Mouse (Mus musculus) heart, adult 2 months (tissue): ENCODE measurements around the gene Gm5294. TPM values are rescaled to one million over a fixed set of nuclear protein-coding genes. Genes with fewer than 3 reads are reported as not detected.
A peak's percentile ranks its signal among the peaks of the same experiment; 100 is the strongest.

ENCODE experiments used
- DNase-seq, 2 experiments: peaks; one replicate each; pipeline ENCODE4 v3.0.0; 2021
- H3K27ac ChIP-seq: fragments of 200-600 bp; 2 replicates; pipeline ENCODE4 v1.8.1; 2022
- H3K27me3 ChIP-seq: fragments of 200-500 bp; 2 replicates; pipeline ENCODE4 v1.6.1; 2012; ENCODE audit warnings: mild to moderate bottlenecking, low read length, inconsistent platforms, mixed read lengths; ENCODE audit not compliant: control insufficient read depth, insufficient read depth
- H3K36me3 ChIP-seq: fragments of 200-500 bp; 2 replicates; pipeline ENCODE4 v1.6.1; 2012; ENCODE audit warnings: low read length, inconsistent platforms; ENCODE audit not compliant: control insufficient read depth, insufficient read depth
- H3K4me1 ChIP-seq: fragments of 200-500 bp; 2 replicates; pipeline ENCODE4 v1.6.1; 2011; ENCODE audit warnings: low read length; ENCODE audit not compliant: control insufficient read depth, insufficient read depth
- H3K4me3 ChIP-seq: fragments of 200-600 bp; 2 replicates; pipeline ENCODE4 v1.8.1; 2022
- H3K79me2 ChIP-seq: fragments of 200-500 bp; replicated peaks from 2 replicates; pipeline ENCODE4 v1.6.1; 2012; ENCODE audit warnings: mild to moderate bottlenecking, inconsistent platforms, low read length, moderate library complexity, mixed read lengths; ENCODE audit not compliant: control insufficient read depth, insufficient read depth
- H3K9ac ChIP-seq: fragments of 200-500 bp; 2 replicates; pipeline ENCODE4 v1.6.1; 2012; ENCODE audit warnings: low read depth, mild to moderate bottlenecking, control low read depth, inconsistent platforms, low read length, mixed read lengths
- CTCF ChIP-seq: fragments of 200-600 bp; IDR thresholded peaks from 2 replicates; pipeline ENCODE4 v1.8.1; 2022; ENCODE audit warnings: antibody characterized with exemption, mild to moderate bottlenecking, moderate library complexity
- EP300 ChIP-seq: fragments of 200-500 bp; IDR thresholded peaks from 2 replicates; pipeline ENCODE4 v1.6.1; 2011; ENCODE audit warnings: low read depth, low read length, control low read depth; ENCODE audit not compliant: insufficient read depth
- POLR2A ChIP-seq: fragments of 200-500 bp; IDR thresholded peaks from 2 replicates; pipeline ENCODE4 v1.6.1; 2011; ENCODE audit warnings: mild to moderate bottlenecking, low read depth, low read length, control low read depth; ENCODE audit not compliant: insufficient read depth
- WGBS: fragments of 180-500 bp; shearing (Covaris S2); methylation state at CpG from one replicate; pipeline ENCODE4 v1.1.7; 2018; 5-methylcytosine and 5-hydroxymethylcytosine counted together
- intact Hi-C: fragments of 180-260 bp; cut with DNase I; formaldehyde crosslinking; loops from one replicate; pipeline ENCODE4 v1.15.1; 2025
- polyA plus RNA-seq: library from polyadenylated mRNA; depleted of rRNA; stranded (reverse); fragments of >200 nt; gene quantifications from 2 replicates; pipeline ENCODE4 v1.2.3, GENCODE M21; 2012
- total RNA-seq, 2 experiments: library from RNA; stranded (reverse); gene quantifications; 2 replicates each; pipeline ENCODE4 v1.2.3; 2021

The Gm5294 gene
- total and polyA plus RNA-seq, 3 experiments: not detected

DNA sequence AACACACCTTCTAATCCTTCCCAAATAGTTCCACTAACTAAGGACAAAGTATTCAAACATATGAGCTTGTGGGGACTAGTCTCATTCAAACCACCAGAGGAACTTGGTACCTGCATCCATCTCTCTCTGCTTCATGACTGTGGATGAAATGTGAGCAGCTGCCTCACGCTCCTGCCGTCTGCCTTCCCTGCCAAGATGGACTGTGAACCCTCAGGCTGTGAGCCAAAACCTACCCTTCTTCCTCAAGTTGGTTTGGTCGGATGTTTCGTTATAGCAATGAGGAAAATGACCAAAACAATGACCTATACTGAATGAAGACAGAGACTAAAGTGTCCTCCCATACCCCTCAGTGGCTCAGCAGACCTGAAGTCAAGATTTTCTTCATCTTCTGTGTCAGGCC lies 21.1 kb downstream of the Gm5294 start:
- Histone ChIP-seq H3K9ac (no peak overlapping the region), H3K36me3 (no peaks in the 10 kb centered on the region), H3K79me2 (no peaks in the 10 kb centered on the region), H3K27ac (no peak overlapping the region), H3K4me1 (no peaks in the 10 kb centered on the region), H3K27me3 (no peaks in the 10 kb centered on the region), H3K4me3 (no peak overlapping the region)
- intact Hi-C loops: no loop called here
- no peak for TF ChIP-seq EP300
- TF ChIP-seq POLR2A: no peak
- no peak for TF ChIP-seq CTCF
- DNase-seq: no peak
- 89% methylated on average over 4 of the region's 4 CpGs for WGBS

- intact Hi-C loops: no loop called here
- Histone ChIP-seq H3K27ac (no peak overlapping the region), H3K4me1 (no peaks in the 10 kb centered on the region), H3K79me2 (no peaks in the 10 kb centered on the region), H3K36me3 (no peaks in the 10 kb centered on the region), H3K4me3 (no peak overlapping the region), H3K27me3 (no peaks in the 10 kb centered on the region), H3K9ac (no peak overlapping the region)
- WGBS: 64% methylated on average over 9 of the region's 9 CpGs
- TF ChIP-seq CTCF (no peak), POLR2A (no peak), EP300 (no peak)
- no peak for DNase-seq
Observed at GRCm38 (mm10) chr5:138843168-138843824, 23.4 kb downstream of the Gm5294 start.

GRCm38 (mm10) chr5:138846506-138846905 lies 26.6 kb downstream of the Gm5294 start:
- Histone ChIP-seq H3K4me3 (no peak overlapping the region), H3K27ac (no peak overlapping the region), H3K4me1 (no peaks in the 10 kb centered on the region), H3K9ac (no peak overlapping the region), H3K79me2 (no peaks in the 10 kb centered on the region), H3K27me3 (no peaks in the 10 kb centered on the region), H3K36me3 (no peaks in the 10 kb centered on the region)
- TF ChIP-seq CTCF (no peak), POLR2A (no peak), EP300 (no peak)
- WGBS: 44% methylated on average over 4 of the region's 4 CpGs
- peak in 1 of 2 experiments; percentile 36 for DNase-seq
- intact Hi-C loops: loop anchor here (5.0 kb wide), 1 partner anchor 96 kb away; no protein-coding TSS in a partner anchor

DNA sequence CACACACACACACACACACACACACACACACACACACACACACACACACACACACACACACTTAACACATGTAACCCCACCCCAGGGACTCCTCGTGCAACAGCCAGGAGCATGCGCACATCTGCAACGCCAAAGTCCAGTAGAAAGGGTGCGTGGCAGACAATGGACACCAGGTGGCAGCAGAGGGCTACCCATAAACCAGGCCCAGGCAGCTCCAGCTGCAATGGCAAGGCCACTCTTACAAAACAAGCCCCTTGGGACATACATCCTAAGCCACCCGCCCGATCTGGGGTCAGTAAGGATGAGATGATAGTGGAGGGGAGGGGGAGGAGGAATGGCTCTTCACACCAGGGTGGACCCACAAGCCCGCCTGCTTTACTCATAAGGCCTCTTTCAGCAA lies 28.2 kb downstream of the Gm5294 start:
- intact Hi-C loops: loop anchor here (1.0 to 5.0 kb wide), 4 partner anchors 94 to 331 kb away; no protein-coding TSS in a partner anchor
- Histone ChIP-seq H3K79me2 (no peaks in the 10 kb centered on the region), H3K4me3 (no peak overlapping the region), H3K36me3 (no peaks in the 10 kb centered on the region), H3K4me1 (no peaks in the 10 kb centered on the region), H3K27me3 (no peaks in the 10 kb centered on the region), H3K27ac (no peak overlapping the region), H3K9ac (no peak overlapping the region)
- WGBS: 12% methylated on average over 7 of the region's 7 CpGs
- DNase-seq: peak; percentile 86 to 90
- peak; percentile 94; the same call in 1 of the 2 replicates for TF ChIP-seq EP300
- peak; percentile 82 for TF ChIP-seq CTCF
- no peak for TF ChIP-seq POLR2A

DNA sequence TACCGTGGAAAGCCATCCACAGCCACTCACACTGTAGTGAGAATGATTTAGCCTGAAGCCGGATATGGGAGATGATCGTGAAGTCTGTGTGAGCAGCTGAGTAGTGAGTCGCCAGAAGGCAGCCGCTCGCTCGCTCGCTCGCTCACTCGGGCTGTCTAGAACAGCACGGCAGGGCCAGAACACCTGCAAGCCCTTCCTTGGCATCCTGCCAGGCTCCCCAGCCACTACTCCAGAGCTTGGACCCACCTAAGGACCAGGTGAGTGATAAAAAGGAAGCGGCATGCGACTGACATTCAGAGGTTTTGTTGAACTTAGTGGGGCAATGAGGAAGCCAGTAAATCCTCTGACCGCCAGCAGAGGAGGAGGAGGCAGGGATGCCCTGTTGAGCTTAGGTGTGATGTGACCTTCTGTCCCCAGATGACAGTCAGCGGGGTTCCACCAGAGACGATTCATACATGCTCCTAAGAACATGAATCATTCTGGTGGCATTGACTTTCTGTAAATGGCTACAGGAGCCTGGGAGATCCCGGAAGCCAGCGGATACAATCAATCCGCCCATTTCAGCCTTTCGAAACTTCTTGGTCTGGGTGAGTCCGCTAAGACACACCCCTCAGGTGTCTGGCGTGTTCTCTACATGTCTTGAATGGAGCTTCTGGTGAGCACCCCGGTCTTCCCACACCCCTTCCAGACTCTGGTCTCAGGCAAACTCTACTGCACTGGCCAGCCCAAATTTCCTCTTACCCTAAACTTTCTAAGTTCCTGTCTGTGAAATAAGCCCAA lies 30.0 kb downstream of the Gm5294 start:
- no peak for TF ChIP-seq EP300
- TF ChIP-seq CTCF: no peak
- no peak for TF ChIP-seq POLR2A
- Histone ChIP-seq H3K36me3 (no peaks in the 10 kb centered on the region), H3K27ac (no peak overlapping the region), H3K27me3 (no peaks in the 10 kb centered on the region), H3K79me2 (no peaks in the 10 kb centered on the region), H3K9ac (no peak overlapping the region), H3K4me3 (no peak overlapping the region), H3K4me1 (no peaks in the 10 kb centered on the region)
- intact Hi-C loops: loop anchor here (2.0 to 5.0 kb wide), 3 partner anchors 92 to 235 kb away; no protein-coding TSS in a partner anchor
- 77% methylated on average over 23 of the region's 23 CpGs for WGBS
- DNase-seq: no peak

DNA sequence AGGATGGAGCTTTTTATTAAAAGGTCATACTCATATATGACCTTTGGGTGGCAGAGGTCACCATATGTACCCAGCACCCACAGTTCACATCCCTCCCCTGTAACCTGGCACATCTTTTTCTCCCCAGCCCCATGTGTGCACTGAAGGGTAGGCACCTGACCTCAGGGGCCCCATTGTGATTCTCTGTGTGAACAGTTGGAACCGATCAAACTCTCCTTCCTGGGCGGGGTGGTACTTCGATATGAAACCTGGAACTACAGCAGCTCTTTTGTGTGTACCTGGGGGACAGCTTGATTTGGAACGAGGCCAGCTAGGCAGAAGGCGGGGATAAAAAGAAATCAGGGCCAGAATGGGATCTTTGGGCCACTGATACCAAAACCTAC lies 30.6 kb downstream of the Gm5294 start:
- intact Hi-C loops: no loop called here
- Histone ChIP-seq H3K4me3 (no peak overlapping the region), H3K4me1 (no peaks in the 10 kb centered on the region), H3K36me3 (no peaks in the 10 kb centered on the region), H3K9ac (no peak overlapping the region), H3K27me3 (no peaks in the 10 kb centered on the region), H3K27ac (no peak overlapping the region), H3K79me2 (no peaks in the 10 kb centered on the region)
- no peak for DNase-seq
- TF ChIP-seq CTCF (no peak), POLR2A (no peak), EP300 (no peak)
- 65% methylated on average over 5 of the region's 5 CpGs for WGBS
